Mouse (Mus musculus): ENCODE measurements around the gene Mrpl52. TPM values are rescaled to one million over a fixed set of nuclear protein-coding genes. Genes with fewer than 3 reads are reported as not detected.

Gene Mrpl52
- polyA plus RNA-seq, 1 experiment from 2014 or later, result 231 TPM

DNA sequence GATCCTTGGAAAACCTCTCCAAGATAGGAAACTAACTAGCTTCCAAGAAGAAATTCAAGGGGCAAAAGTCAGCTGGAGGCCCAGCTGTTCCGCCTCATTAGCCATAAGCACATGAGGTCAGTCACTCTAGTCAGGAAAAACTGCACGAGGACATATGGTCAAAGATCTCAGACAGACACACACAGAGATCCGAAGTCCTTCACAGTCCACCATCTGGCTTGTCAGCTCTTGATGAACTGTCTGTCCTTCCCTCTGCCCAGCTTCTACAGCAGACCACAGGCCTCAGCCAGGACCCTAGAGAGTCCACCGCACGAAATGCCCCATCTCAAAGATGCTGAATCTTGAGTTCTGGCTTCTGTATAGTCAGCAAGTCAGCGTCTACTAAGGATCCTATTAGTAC, 39.2 kb upstream of the Mrpl52 start:
- Histone ChIP-seq H3K9ac (ENCODE audit: low read depth, low read length) (no peak overlapping the region), H3K27me3 (ENCODE audit: control insufficient read depth, insufficient read depth, low read length) (no peaks in the 10 kb centered on the region), H3K9me3 (ENCODE audit: control insufficient read depth, low read length) (no peaks in the 10 kb centered on the region), H3K4me1 (replicated peaks; ENCODE audit: control insufficient read depth, insufficient read depth, low read length) (no peaks in the 10 kb centered on the region), H3K4me3 (ENCODE audit: low read depth, low read length) (no peak overlapping the region), H3K27ac (ENCODE audit: low read depth, low read length) (no peak overlapping the region), H3K4me2 (replicated peaks; ENCODE audit: low read depth, low read length) (no peak overlapping the region), H3K36me3 (ENCODE audit: control insufficient read depth, insufficient read depth, low read length) (no peaks in the 10 kb centered on the region)
- ATAC-seq (ENCODE audit: low FRiP score) (no peak), DNase-seq (ENCODE audit: low spot score) (no peak)
- WGBS, result 63% methylated on average over 6 of the region's 6 CpGs

DNA sequence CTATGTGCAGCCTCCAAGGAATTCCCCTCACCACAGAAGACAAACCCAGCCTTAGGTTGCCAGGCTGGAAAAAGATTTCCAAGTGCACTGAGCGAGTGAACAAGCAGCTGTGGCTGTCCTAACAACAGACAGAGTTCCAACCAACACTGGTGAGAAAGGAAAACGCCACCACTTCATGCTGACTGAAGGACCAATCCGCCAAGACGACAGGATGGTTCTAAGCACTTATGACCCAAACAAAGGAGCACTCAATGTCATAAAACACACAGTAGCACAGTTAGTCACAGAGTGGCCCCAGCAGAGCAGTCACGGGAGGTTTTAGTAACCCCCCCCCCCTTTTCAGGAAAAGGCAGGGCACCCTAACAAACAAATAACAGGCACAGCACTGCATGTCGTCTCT, 35.9 kb upstream of the Mrpl52 start:
- H3K9me3 ChIP-seq (ENCODE audit: control insufficient read depth, low read length), result no peaks in the 10 kb centered on the region
- ATAC-seq (ENCODE audit: low FRiP score), result no peak
- no peaks in the 10 kb centered on the region for H3K4me1 ChIP-seq (replicated peaks; ENCODE audit: control insufficient read depth, insufficient read depth, low read length)
- no peaks in the 10 kb centered on the region for H3K27me3 ChIP-seq (ENCODE audit: control insufficient read depth, insufficient read depth, low read length)
- no peaks in the 10 kb centered on the region for H3K36me3 ChIP-seq (ENCODE audit: control insufficient read depth, insufficient read depth, low read length)
- no peak overlapping the region for H3K9ac ChIP-seq (ENCODE audit: low read depth, low read length)
- H3K4me3 ChIP-seq (ENCODE audit: low read depth, low read length), result no peak overlapping the region
- H3K27ac ChIP-seq (ENCODE audit: low read depth, low read length), result no peak overlapping the region
- no peak for DNase-seq (ENCODE audit: low spot score)
- no peak overlapping the region for H3K4me2 ChIP-seq (replicated peaks; ENCODE audit: low read depth, low read length)
- WGBS, result 70% methylated on average over 6 of the region's 6 CpGs

DNA sequence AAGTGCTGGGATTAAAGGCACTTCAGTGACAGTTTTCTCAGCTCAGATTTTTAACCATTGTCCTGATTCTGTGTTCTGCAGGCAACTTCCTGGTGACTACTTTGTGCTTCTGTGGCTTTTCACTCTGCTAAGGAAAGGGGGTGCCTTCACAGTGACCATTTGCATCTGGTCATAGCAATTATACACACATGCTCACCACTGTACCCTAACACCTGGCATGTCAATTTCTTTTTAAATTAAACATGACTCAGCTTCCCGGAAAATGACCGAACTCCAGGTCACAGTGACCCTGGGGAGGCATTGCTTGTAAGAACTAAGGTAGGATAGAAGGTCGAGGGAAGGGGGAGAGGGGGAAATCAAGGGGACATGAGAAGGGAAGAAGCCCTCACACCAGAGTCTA, 32.9 kb upstream of the Mrpl52 start:
- no peak for ATAC-seq (ENCODE audit: low FRiP score)
- 67% methylated on average over 3 of the region's 3 CpGs for WGBS

DNA sequence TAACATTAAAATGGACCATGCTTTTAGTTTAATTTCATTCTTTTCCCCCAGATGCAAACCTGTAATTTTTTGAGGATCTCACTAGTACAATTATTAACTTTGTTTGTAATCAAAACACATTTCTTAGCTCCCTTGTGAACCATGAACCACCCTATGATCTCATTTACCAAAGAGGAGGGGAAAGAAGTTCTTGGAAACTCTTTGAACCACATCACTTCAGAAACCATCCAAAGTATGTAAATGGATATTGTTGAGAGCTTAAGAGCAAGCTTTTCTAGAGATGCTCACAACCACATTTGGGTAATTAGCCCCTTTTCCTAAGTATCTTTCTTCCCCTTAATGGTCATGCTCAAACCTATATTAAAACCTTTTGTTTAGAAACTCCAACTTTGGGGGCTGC, 32.4 kb upstream of the Mrpl52 start:
- Histone ChIP-seq H3K4me2 (replicated peaks; ENCODE audit: low read depth, low read length) (no peak overlapping the region), H3K9me3 (ENCODE audit: control insufficient read depth, low read length) (no peaks in the 10 kb centered on the region), H3K27me3 (ENCODE audit: control insufficient read depth, insufficient read depth, low read length) (no peaks in the 10 kb centered on the region), H3K36me3 (ENCODE audit: control insufficient read depth, insufficient read depth, low read length) (no peaks in the 10 kb centered on the region), H3K4me1 (replicated peaks; ENCODE audit: control insufficient read depth, insufficient read depth, low read length) (no peaks in the 10 kb centered on the region), H3K27ac (ENCODE audit: low read depth, low read length) (no peak overlapping the region), H3K9ac (ENCODE audit: low read depth, low read length) (no peak overlapping the region), H3K4me3 (ENCODE audit: low read depth, low read length) (no peak overlapping the region)
- DNase-seq (ENCODE audit: low spot score) (no peak), ATAC-seq (ENCODE audit: low FRiP score) (no peak)

More for the DNA sequence above, 32.9 kb upstream of the Mrpl52 start:
- Histone ChIP-seq H3K9ac (ENCODE audit: low read depth, low read length) (no peak overlapping the region), H3K36me3 (ENCODE audit: control insufficient read depth, insufficient read depth, low read length) (no peaks in the 10 kb centered on the region), H3K4me3 (ENCODE audit: low read depth, low read length) (no peak overlapping the region), H3K9me3 (ENCODE audit: control insufficient read depth, low read length) (no peaks in the 10 kb centered on the region), H3K4me1 (replicated peaks; ENCODE audit: control insufficient read depth, insufficient read depth, low read length) (no peaks in the 10 kb centered on the region), H3K4me2 (replicated peaks; ENCODE audit: low read depth, low read length) (no peak overlapping the region), H3K27ac (ENCODE audit: low read depth, low read length) (no peak overlapping the region), H3K27me3 (ENCODE audit: control insufficient read depth, insufficient read depth, low read length) (no peaks in the 10 kb centered on the region)
- DNase-seq (ENCODE audit: low spot score), result no peak

DNA sequence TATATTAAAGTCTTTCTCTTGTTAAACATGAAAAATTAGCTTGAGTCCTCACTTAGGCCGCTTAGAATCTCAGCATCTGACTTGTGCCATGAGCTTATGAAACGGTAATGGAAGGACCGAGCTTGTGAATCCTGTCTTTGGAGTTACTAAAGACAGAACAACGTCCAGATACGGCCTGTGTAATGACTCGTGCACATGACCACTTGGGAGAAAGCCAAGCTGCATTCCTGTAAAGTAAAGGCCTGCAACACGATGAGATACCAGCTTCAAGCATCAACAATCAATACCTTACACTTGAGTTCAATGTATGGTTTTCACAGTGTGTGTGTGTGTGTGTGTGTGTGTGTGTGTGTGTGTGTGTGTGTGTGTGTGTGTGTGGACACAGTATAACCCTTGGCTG, 30.0 kb upstream of the Mrpl52 start:
- Histone ChIP-seq H3K4me2 (replicated peaks; ENCODE audit: low read depth, low read length) (no peak overlapping the region), H3K4me1 (replicated peaks; ENCODE audit: control insufficient read depth, insufficient read depth, low read length) (no peaks in the 10 kb centered on the region), H3K36me3 (ENCODE audit: control insufficient read depth, insufficient read depth, low read length) (no peaks in the 10 kb centered on the region), H3K9ac (ENCODE audit: low read depth, low read length) (no peak overlapping the region), H3K4me3 (ENCODE audit: low read depth, low read length) (no peak overlapping the region), H3K27me3 (ENCODE audit: control insufficient read depth, insufficient read depth, low read length) (no peaks in the 10 kb centered on the region), H3K27ac (ENCODE audit: low read depth, low read length) (no peak overlapping the region), H3K9me3 (ENCODE audit: control insufficient read depth, low read length) (no peaks in the 10 kb centered on the region)
- ATAC-seq (ENCODE audit: low FRiP score), result no peak
- no peak for DNase-seq (ENCODE audit: low spot score)
- WGBS, result 93% methylated on average over 7 of the region's 7 CpGs

DNA sequence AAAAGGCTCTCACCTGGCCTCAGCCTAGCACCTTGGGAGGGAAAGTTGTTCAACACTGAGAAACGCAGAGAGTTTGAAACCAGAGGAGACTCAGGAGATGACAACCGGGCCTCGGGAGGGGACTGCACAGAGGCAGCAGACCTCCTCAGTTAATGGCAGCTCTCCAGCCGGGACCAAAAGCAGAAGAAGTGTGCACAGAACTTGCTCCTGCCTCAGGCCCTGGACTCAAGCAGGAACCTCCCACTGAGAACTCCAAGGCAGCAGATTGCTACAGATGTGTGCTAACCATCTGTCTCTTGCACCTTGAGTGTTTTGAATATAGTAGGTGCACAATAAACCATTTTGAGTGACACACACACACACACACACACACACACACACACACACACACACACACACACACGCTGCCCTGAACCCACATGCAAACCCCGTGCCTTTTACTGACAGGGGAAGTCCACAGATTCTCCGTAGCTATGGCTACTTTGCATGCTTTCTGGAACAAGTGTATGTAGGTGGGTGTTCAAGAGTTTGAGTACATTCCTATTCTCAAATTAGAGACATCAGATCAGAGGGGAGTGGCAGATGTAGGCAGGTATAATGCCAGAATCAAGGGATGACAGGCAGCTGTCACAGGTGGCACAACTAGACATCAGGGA, 28.7 kb upstream of the Mrpl52 start:
- no peaks in the 10 kb centered on the region for H3K36me3 ChIP-seq (ENCODE audit: control insufficient read depth, insufficient read depth, low read length)
- no peak overlapping the region for H3K4me2 ChIP-seq (replicated peaks; ENCODE audit: low read depth, low read length)
- DNase-seq (ENCODE audit: low spot score) (no peak), ATAC-seq (ENCODE audit: low FRiP score) (no peak)
- H3K4me3 ChIP-seq (ENCODE audit: low read depth, low read length), result no peak overlapping the region
- no peak overlapping the region for H3K9ac ChIP-seq (ENCODE audit: low read depth, low read length)
- 72% methylated on average over 7 of the region's 7 CpGs for WGBS
- H3K9me3 ChIP-seq (ENCODE audit: control insufficient read depth, low read length), result no peaks in the 10 kb centered on the region
- no peak overlapping the region for H3K27ac ChIP-seq (ENCODE audit: low read depth, low read length)
- no peaks in the 10 kb centered on the region for H3K27me3 ChIP-seq (ENCODE audit: control insufficient read depth, insufficient read depth, low read length)
- no peaks in the 10 kb centered on the region for H3K4me1 ChIP-seq (replicated peaks; ENCODE audit: control insufficient read depth, insufficient read depth, low read length)

DNA sequence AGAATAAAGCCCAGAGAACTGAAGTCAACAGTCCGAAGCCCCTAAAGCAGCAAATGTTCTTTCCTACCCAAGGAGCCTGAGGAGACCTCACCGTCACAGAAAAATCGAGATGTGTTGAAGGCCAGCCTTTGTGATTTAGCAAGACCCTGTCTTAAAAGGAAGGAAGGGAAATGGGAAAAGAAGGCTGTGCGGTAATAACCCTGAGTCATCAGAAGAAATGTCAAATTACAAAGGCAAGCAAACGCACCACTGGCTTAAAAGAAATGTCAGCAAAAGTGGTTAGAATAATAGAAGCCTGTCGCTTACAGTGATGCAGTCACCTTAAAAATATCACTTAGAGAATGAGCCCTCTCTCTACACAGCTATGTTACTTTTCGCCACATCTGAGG, 28.2 kb upstream of the Mrpl52 start:
- WGBS, result 75% methylated on average over 7 of the region's 7 CpGs
- no peak overlapping the region for H3K4me2 ChIP-seq (replicated peaks; ENCODE audit: low read depth, low read length)
- H3K27me3 ChIP-seq (ENCODE audit: control insufficient read depth, insufficient read depth, low read length), result no peaks in the 10 kb centered on the region
- ATAC-seq (ENCODE audit: low FRiP score), result no peak
- H3K9ac ChIP-seq (ENCODE audit: low read depth, low read length), result no peak overlapping the region
- no peaks in the 10 kb centered on the region for H3K36me3 ChIP-seq (ENCODE audit: control insufficient read depth, insufficient read depth, low read length)
- H3K27ac ChIP-seq (ENCODE audit: low read depth, low read length), result no peak overlapping the region
- no peaks in the 10 kb centered on the region for H3K9me3 ChIP-seq (ENCODE audit: control insufficient read depth, low read length)
- DNase-seq (ENCODE audit: low spot score), result no peak
- H3K4me3 ChIP-seq (ENCODE audit: low read depth, low read length), result no peak overlapping the region
- H3K4me1 ChIP-seq (replicated peaks; ENCODE audit: control insufficient read depth, insufficient read depth, low read length), result no peaks in the 10 kb centered on the region

DNA sequence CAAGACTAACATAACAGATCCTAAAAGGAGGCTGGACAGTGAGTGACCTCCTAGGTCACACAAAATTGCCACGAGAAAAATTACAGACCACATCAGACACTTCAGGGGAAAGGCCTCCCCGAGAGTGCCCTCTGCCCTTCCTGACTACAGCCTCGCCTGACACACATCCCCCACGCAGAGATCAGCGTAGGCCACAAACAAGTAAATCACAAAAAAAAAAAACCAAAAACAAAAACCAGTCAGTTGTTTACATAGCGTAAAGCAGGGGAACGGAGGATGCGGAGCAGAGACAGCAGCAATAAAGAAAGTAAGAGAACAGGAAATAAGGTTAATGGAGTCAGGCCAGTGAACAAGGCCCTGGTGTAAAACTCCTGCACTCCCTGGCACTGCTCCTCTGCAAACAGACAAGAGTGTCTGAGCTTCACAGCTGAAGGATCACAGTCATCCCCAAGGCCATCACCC, 27.8 kb upstream of the Mrpl52 start:
- H3K9me3 ChIP-seq (ENCODE audit: control insufficient read depth, low read length), result no peaks in the 10 kb centered on the region
- no peaks in the 10 kb centered on the region for H3K36me3 ChIP-seq (ENCODE audit: control insufficient read depth, insufficient read depth, low read length)
- no peak overlapping the region for H3K4me3 ChIP-seq (ENCODE audit: low read depth, low read length)
- no peak overlapping the region for H3K4me2 ChIP-seq (replicated peaks; ENCODE audit: low read depth, low read length)
- no peak overlapping the region for H3K27ac ChIP-seq (ENCODE audit: low read depth, low read length)
- 56% methylated on average over 8 of the region's 8 CpGs for WGBS
- no peak overlapping the region for H3K9ac ChIP-seq (ENCODE audit: low read depth, low read length)
- H3K27me3 ChIP-seq (ENCODE audit: control insufficient read depth, insufficient read depth, low read length), result no peaks in the 10 kb centered on the region
- DNase-seq (ENCODE audit: low spot score) (no peak), ATAC-seq (ENCODE audit: low FRiP score) (no peak)
- no peaks in the 10 kb centered on the region for H3K4me1 ChIP-seq (replicated peaks; ENCODE audit: control insufficient read depth, insufficient read depth, low read length)

DNA sequence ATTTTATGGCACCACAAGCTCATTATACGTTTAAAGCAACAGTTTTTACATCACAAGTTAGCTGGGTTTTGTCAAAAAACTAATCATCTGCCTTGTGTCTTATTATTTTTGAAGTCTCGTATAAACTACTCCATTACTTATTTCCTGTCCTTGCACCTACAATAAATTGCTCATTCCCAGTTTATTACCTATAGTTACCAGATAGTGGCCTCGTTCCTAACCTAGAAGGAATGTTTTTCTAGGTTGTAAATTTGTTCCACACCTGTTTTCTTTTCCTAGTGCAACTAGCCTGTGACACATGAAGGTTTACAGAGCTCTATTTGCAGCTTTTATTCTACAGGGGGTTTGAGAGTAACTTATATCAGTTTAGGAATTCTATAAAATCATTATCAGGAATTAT, 25.0 kb upstream of the Mrpl52 start:
- ATAC-seq (ENCODE audit: low FRiP score) (no peak), DNase-seq (ENCODE audit: low spot score) (no peak)
- no peaks in the 10 kb centered on the region for H3K36me3 ChIP-seq (ENCODE audit: control insufficient read depth, insufficient read depth, low read length)
- no peaks in the 10 kb centered on the region for H3K27me3 ChIP-seq (ENCODE audit: control insufficient read depth, insufficient read depth, low read length)
- no peaks in the 10 kb centered on the region for H3K9me3 ChIP-seq (ENCODE audit: control insufficient read depth, low read length)
- no peaks in the 10 kb centered on the region for H3K4me1 ChIP-seq (replicated peaks; ENCODE audit: control insufficient read depth, insufficient read depth, low read length)
- no peak overlapping the region for H3K9ac ChIP-seq (ENCODE audit: low read depth, low read length)
- H3K4me2 ChIP-seq (replicated peaks; ENCODE audit: low read depth, low read length), result no peak overlapping the region
- no peak overlapping the region for H3K4me3 ChIP-seq (ENCODE audit: low read depth, low read length)
- WGBS, result 78% methylated on average over 3 of the region's 3 CpGs
- no peak overlapping the region for H3K27ac ChIP-seq (ENCODE audit: low read depth, low read length)

Measured in hindbrain, embryonic 11.5 days (tissue).